Mouse (Mus musculus) cerebellum, adult 2 months (tissue): ENCODE measurements at regions not wholly inside any gene's neighbourhood (a gene's known extent, or its start where the extent isn't known, plus 50 kb on each side); places are given as distances from the start of the nearest gene placed in this dataset.
"Not testable (repeated sequence)": the region's sequence is repeated elsewhere in the genome, so short reads cannot be mapped to it uniquely, and the experiment has no call there.

ENCODE experiments used
- DNase-seq, 2 experiments: peaks; one replicate each; pipeline ENCODE4 v3.0.0; 2021
- H3K27ac ChIP-seq: fragments of 200-500 bp; 2 replicates; pipeline ENCODE4 v1.5.1; 2012; ENCODE audit warnings: low read length, control low read depth, inconsistent platforms; ENCODE audit not compliant: insufficient read depth
- H3K27me3 ChIP-seq: fragments of 200-500 bp; 2 replicates; pipeline ENCODE4 v1.6.1; 2012; ENCODE audit warnings: inconsistent platforms, mild to moderate bottlenecking, low read length, moderate library complexity; ENCODE audit not compliant: control insufficient read depth, insufficient read depth
- H3K4me1 ChIP-seq: fragments of 200-500 bp; 2 replicates; pipeline ENCODE4 v1.6.1; 2011; ENCODE audit warnings: low read length; ENCODE audit not compliant: control insufficient read depth, insufficient read depth
- H3K4me3 ChIP-seq: fragments of 200-500 bp; replicated peaks from 2 replicates; pipeline ENCODE3; 2011; ENCODE audit warnings: mild to moderate bottlenecking, low read depth, low read length, control low read depth; ENCODE audit not compliant: insufficient read depth
- CTCF ChIP-seq: fragments of 200-500 bp; IDR thresholded peaks from 2 replicates; pipeline ENCODE4 v1.5.1; 2011; ENCODE audit warnings: low read depth, mild to moderate bottlenecking, control low read depth, low read length, moderate library complexity, borderline replicate concordance; ENCODE audit not compliant: insufficient read depth
- POLR2A ChIP-seq: fragments of 200-500 bp; IDR thresholded peaks from 2 replicates; pipeline ENCODE4 v1.6.1; 2011; ENCODE audit warnings: low read length, control low read depth, borderline replicate concordance; ENCODE audit not compliant: insufficient read depth
- WGBS: fragments of 180-500 bp; shearing (Covaris S2); methylation state at CpG from one replicate; pipeline ENCODE4 v1.1.7; 2018; 5-methylcytosine and 5-hydroxymethylcytosine counted together

- H3K27me3 ChIP-seq, result no peaks in the 10 kb centered on the region
- TF ChIP-seq CTCF (no peak), POLR2A (no peak)
- H3K27ac ChIP-seq, result no peak overlapping the region
- WGBS, result 53% methylated on average over 4 of the region's 4 CpGs
- no peak overlapping the region for H3K4me3 ChIP-seq
- no peak for DNase-seq
- no peaks in the 10 kb centered on the region for H3K4me1 ChIP-seq
Measured at GRCm38 (mm10) chr13:70081108-70081507, 278.9 kb downstream of the Med10 start.

GRCm38 (mm10) chr13:70092886-70093285 is 290.7 kb downstream of the Med10 start:
- TF ChIP-seq POLR2A (no peak), CTCF (no peak)
- Histone ChIP-seq H3K27me3 (no peaks in the 10 kb centered on the region), H3K27ac (no peak overlapping the region), H3K4me1 (no peaks in the 10 kb centered on the region), H3K4me3 (no peak overlapping the region)
- no peak for DNase-seq
- 91% methylated on average over 4 of the region's 4 CpGs for WGBS

- no peak for DNase-seq
- no peak for TF ChIP-seq POLR2A
- no peak for TF ChIP-seq CTCF
- 51% methylated on average over 2 of the region's 2 CpGs for WGBS
Measured at GRCm38 (mm10) chr13:70093970-70094369, 291.8 kb downstream of the Med10 start.

GRCm38 (mm10) chr13:70096430-70097301 is 294.5 kb downstream of the Med10 start:
- Histone ChIP-seq H3K27ac (no peak overlapping the region), H3K4me1 (no peaks in the 10 kb centered on the region), H3K4me3 (no peak overlapping the region), H3K27me3 (no peaks in the 10 kb centered on the region)
- TF ChIP-seq POLR2A (no peak), CTCF (0 out of 2 replicates have a peak, but pooled peaks have one; percentile 20)
- peak in 1 of 2 experiments; percentile 2 for DNase-seq
- 53% methylated on average over 7 of the region's 7 CpGs for WGBS

More at GRCm38 (mm10) chr13:70093970-70094369, 291.8 kb downstream of the Med10 start:
- H3K27me3 ChIP-seq, result no peaks in the 10 kb centered on the region
- no peak overlapping the region for H3K4me3 ChIP-seq
- no peaks in the 10 kb centered on the region for H3K4me1 ChIP-seq
- no peak overlapping the region for H3K27ac ChIP-seq

GRCm38 (mm10) chr13:70100091-70100490 is 297.9 kb downstream of the Med10 start:
- H3K4me1 ChIP-seq, H3K27me3 ChIP-seq, H3K27ac ChIP-seq, H3K4me3 ChIP-seq, DNase-seq: not testable (repeated sequence)
- WGBS, result 85% methylated on average over 1 of the region's 1 CpGs

GRCm38 (mm10) chr13:70103021-70103420 is 300.8 kb downstream of the Med10 start:
- TF ChIP-seq CTCF (no peak), POLR2A (no peak)
- no peaks in the 10 kb centered on the region for H3K4me1 ChIP-seq
- no peak overlapping the region for H3K4me3 ChIP-seq
- 81% methylated on average over 7 of the region's 7 CpGs for WGBS
- no peak overlapping the region for H3K27ac ChIP-seq
- no peaks in the 10 kb centered on the region for H3K27me3 ChIP-seq
- DNase-seq, result no peak

- 91% methylated on average over 10 of the region's 10 CpGs for WGBS
- not testable (repeated sequence) for H3K4me1 ChIP-seq, H3K4me3 ChIP-seq, DNase-seq, H3K27me3 ChIP-seq, H3K27ac ChIP-seq
Measured at GRCm38 (mm10) chr13:70103491-70103890, 301.3 kb downstream of the Med10 start.

GRCm38 (mm10) chr13:70103903-70104302 is 301.7 kb downstream of the Med10 start:
- TF ChIP-seq CTCF (no peak), POLR2A (no peak)
- Histone ChIP-seq H3K27me3 (no peaks in the 10 kb centered on the region), H3K27ac (no peak overlapping the region), H3K4me3 (no peak overlapping the region), H3K4me1 (no peaks in the 10 kb centered on the region)
- no peak for DNase-seq
- 95% methylated on average over 4 of the region's 4 CpGs for WGBS
